Mouse (Mus musculus): ENCODE results near the gene Rnf169.

The Rnf169 gene

DNA sequence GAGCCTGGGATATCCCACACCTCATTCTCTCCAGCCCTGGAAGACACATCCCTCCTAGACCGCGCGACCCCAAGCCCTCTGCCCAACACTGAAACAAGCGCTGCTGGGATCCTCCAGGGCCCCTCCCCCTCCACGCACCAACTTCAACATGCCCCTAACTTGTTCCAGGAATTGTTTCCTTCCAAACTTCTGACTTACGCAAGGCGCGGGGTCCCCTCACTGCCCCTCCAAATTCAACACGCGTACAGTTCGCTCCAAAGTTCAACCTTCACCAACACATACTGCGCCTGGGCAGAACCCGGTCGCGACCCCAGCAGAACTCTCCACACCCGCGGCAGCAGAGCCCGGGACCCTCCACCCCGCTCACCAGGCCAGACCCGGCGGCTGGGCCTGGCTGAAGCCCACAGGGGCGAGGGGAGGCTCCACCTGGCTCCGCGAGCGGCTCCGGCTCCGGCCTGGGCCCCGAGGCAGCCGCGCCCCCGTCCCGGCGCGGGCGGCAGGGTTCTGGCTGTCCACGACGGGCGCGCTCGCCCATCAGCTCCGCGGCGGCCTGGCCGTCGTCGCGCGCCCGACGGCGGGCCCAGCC is 609 bp downstream of the Rnf169 start:
- in situ Hi-C loops (cut with MboI, MseI) = no loop called here

DNA sequence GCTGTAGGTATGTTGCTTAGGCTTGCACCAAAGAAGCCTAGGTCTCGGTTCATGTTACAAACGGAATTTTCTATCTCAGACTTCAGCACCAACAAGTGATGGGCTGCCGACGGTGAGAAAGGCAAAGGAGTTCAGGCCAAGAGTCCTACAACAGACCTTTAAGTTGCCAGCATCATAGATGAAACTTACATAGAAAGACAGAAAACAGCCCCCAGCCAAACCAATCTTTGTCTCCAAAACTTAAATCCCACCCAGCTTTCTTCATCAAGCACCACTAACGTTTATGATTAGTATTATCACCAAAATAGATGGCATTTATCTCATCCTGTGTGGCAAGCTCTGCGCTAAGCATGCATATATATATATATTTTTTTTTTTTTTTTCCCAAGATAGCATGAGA is 1.2 kb downstream of the Rnf169 start:
- in situ Hi-C loops (cut with MboI, MseI) = no loop called here

DNA sequence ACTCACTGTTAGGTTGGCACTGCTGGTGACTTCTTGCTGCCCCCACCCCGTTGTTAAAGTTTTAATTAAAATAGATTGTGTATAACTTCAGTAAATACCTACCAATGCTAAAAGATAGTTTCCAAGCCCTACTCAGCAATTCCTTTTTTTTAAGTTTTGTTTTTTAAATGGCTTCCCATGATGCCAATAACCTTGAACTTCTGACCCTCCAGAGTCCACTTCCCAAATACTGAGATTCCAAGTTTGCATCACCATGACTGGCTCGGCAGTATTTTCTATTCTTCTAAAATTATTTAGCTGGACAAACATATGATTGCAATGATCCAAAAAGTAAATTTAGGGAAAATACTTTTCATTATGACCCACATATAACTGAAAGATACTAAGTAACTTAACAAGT is 2.2 kb downstream of the Rnf169 start:
- in situ Hi-C loops (cut with MboI, MseI) = no loop called here

DNA sequence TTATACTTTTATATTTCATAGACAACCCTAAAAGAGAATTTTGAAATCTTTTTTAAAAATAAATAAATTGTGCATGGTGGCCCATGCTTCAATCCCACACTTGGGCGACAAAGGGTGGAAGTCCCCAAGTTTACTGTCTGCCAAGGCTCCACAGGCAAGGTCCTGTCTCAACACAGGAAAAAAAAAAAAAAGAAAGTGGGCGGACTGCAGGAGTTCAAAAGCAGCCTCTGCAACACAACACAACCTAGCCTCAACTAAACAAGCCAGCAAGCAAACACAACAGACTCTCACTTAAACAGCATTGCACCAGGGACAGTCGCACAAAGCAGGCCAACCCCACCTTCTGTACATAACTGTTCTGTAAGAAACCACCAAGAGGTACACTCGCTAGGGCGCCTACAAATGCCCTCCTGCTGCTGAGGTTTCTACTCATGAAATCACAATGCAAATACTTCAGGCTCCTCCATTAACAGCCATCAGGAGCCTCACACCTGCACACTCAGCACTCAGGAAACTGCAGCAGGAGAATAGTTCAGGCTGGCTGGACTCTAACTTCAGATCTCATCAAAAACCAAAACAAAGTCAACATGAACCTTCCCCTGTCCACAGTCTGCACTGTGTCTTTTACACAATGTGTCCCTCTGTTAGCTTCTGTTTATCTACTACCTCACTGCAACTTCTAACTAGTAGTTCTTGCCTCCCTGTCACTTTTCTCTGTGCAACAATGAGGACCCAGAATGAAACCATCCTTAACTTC is 4.3 kb downstream of the Rnf169 start:
- in situ Hi-C loops (cut with MboI, MseI) = no loop called here

DNA sequence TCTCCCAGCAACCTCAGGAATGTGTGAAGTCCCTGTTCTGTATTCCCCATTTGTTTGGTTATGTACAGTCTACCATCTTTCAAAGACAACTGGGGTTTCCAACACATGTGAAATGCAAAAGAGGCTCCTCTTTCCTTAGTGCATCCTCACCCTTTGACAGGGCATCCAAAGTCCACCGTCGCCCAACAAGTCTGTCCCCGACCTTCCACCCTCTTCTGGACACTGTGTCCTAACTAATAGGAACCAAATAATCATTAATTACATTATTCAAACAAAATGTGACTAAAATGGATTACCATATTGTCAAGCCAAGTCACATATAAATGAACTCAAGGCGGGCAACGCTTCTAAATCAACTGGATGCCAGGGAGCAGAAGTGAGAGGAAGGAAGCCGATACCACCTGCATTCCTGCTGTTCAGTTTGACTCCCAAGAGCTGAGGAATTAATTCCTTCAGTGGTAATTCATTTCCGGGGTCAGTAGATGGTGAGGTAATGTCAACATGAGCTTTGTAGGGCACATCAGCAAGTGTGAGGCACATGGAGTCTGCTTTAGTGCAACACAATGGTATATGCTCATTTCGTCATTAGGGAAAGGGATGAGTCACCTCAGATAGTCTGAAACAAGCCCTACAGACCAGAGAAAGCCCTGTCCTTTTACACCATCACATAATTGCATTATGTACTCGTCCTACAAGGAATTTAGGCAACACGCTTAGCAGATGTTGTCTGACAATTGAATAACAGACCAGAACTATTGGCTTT is 5.9 kb downstream of the Rnf169 start:
- in situ Hi-C loops (cut with MboI, MseI) = loop anchor here (25.0 kb wide), 1 partner anchor 1287 kb away; no protein-coding TSS in a partner anchor

DNA sequence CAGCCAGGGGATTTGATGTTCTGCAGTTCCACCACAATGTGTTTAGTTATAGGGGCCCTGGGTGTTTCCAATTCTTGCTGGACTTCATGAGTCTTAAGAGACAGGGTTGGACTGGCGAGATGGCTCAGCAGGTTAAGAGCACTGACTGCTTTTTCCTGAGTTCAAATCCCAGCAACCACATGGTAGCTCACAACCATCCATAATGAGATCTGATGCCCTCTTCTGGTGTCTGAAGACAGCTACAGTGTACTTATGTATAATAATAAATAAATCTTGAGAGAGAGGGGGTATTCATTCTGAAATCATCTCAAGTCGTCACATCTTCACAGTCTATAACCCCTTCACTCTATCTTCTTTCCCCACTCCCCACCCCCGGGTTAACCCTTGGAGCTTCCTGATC is 7.3 kb downstream of the Rnf169 start:
- in situ Hi-C loops (cut with MboI, MseI) = loop anchor here (25.0 kb wide), 1 partner anchor 1286 kb away; no protein-coding TSS in a partner anchor

DNA sequence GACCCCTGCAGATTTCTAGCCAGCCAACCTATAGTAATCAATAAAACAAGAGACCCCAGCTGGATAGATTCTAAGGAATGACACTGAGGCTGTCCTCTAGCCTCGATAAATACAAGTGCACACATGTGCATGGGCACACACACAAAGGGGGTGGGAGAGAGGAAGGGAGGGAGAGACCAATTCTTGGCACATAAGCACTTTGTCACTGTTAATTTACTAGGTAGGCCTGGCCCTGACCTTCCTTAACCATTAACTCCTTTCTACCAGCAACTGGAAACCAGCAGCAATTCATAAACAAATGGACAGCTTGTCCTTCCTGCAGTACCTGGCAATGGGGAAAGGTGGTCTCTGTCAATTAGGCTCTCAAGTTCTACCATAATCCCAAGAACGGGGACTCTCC is 8.3 kb downstream of the Rnf169 start:
- in situ Hi-C loops (cut with MboI, MseI) = loop anchor here (25.0 kb wide), 1 partner anchor 1285 kb away; no protein-coding TSS in a partner anchor

DNA sequence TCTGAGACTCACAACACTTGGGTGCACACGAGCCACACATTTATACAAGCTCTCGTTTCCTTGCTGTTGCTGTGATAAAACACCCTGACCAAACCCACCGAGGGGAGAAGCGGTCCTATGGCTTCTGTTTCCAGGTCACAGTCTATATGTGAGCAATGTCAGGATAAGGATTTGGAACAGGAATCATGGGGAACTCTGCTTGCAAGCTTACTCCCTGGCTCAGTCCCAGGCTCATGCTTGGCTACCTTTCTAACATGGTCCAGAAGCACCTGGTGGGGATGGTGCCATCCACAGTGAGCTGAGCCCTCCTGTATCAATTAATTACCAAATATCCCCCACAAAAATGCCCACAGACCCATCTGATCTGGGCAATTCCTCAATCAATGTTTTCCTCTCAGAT is 11.1 kb downstream of the Rnf169 start:
- in situ Hi-C loops (cut with MboI, MseI) = loop anchor here (25.0 kb wide), 1 partner anchor 1282 kb away; no protein-coding TSS in a partner anchor

DNA sequence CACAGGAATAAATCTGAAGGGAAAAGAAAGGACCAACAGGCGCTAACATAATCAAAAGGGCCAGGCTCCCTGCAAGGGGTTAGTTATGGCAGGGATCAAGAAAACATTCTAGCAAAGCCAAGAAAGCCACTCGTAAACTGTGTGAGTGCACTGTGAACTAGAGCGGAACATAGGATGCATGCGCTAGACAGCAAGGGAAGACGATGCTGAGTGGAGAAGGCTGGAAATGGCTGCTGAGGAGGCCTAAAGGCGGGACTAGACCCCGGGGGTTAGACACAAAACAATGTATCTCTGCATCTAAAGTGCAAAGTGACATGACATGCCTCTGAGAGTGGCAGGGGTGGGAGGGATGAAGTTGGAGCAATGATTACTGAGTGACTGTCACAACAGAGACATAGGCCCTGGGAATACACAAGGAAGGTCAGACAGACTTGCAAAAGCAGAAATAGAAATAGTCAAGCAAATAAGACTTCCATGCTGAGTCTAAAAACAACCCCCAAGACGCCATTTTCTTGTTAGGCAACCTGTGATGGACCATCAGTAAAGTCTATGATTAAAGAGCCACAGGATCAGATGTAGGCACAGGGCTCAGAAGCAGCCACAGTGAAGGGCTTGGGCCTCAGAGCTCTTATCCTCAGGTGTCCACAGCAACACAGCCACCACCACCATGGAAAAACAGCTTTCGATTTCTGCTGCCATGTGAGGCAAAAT is 14.1 kb downstream of the Rnf169 start:
- in situ Hi-C loops (cut with MboI, MseI) = loop anchor here (25.0 kb wide), 1 partner anchor 1279 kb away; no protein-coding TSS in a partner anchor

DNA sequence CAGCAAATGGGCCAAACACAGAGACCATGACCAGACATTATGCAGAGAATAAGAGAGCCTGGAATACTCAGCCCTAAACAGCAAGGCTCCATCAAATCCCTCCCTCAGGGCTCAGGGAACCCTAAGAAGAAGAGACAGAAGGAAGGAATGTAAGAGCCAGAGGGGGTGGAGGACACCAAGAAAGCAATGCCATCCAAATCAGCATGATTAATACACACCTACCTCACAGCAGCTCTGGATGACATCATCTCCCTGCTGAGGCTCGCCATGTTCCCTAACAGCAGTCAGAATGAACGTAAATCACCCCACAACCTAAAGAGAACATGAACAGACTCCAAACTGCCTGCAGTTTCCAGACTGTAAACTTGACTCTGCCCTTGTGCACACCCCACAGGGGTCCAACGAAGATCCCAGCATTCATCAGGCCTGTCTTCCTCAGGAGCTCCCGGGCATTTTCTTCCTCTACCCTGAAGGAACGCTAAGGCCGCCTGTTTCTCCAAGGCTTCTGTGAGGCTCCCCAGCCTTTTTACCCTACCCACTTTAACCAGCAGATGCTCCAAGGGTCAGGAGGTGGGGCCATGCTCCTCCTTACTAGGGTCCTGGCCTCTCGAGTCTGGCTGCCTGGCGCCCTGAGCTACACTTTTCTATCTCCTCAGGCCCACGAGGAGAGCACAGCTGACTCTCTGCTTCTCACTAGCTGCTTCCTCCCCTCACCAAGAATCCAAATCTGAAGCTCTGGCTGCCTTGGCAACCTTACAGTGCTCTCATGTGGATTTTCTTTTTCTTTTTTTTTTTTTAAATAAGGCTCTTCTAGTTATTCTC is 15.0 kb downstream of the Rnf169 start:
- in situ Hi-C loops (cut with MboI, MseI) = loop anchor here (25.0 kb wide), 1 partner anchor 1278 kb away; no protein-coding TSS in a partner anchor

DNA sequence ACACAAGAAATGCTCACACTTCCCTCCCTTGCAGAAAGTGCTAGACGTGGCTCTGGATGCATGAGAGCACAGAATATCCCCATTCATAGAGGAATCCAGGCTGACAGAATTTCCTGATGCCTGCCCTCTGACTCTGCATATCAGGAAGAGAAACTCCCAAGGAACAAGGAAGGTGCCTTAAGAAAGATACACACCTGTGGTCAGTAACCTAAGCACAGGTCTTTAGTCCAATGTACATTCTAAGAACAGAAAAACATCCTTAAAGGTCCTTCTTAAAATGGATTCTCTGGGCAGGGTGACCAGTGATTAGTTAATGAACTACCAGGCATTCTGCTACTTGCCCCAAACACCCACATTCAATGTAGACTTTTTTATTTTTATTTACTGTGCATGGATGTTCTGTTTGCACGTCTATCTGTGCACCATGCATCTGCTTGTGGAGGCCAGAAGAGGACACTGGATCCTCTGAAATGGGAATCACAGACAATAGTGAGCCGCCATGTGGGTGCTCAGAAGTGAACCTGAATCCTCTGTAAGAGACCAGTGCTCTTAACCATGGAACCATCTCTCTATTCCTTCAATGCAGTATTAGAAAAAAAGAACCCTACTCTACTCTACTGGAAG is 16.9 kb downstream of the Rnf169 start:
- in situ Hi-C loops (cut with MboI, MseI) = loop anchor here (25.0 kb wide), 1 partner anchor 1276 kb away; no protein-coding TSS in a partner anchor

DNA sequence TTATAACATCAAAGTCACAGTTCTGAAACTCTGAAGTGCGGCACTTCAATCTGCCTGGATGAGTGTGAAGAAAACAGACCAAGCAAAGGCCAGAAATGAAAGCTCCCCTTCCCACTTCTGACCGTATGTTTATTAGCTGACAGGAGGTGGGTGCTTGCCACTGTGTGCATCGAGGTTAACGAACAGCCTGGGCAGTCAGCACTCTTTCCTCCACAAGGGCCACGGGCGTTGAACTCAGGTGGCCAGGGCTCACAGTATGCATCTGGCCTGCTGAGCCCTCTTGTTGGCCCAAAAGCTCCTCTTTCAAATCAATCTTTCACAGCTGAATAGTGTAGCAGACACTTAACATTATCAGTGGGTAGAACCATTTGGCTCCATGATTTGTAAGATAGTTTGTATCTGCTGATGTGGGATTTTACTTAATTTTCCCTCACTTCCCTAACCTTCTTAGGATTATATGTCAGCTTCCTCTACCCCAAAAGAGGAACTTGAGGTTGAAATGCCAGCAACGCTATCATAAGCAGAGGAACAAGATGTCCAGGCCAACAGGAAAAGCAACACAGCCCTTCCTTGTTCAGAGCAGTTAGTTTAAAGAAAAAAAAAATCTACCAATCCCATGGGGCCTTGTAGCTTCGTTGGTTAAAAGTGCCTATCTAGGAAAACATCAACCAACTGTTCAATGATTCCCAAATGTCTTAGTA is 17.6 kb downstream of the Rnf169 start:
- in situ Hi-C loops (cut with MboI, MseI) = loop anchor here (25.0 kb wide), 1 partner anchor 1275 kb away; no protein-coding TSS in a partner anchor

DNA sequence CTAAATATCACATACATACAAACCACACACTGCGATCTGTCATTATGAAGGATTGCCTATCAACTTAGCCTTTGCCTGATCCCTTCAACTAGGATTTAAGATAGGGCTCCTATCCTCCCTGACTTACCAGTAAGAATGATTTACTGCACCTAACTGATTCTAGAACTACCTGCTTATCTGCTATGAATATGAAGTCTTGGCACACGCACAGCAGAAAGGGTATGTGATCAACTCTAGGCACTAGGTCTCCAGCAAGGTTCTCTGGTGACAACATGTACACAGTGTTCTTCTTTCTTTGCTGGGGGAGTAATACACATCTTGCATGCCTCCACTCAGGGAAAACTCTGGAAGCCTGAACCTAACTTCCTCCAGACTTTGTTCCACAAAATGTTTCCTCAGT is 18.7 kb downstream of the Rnf169 start:
- in situ Hi-C loops (cut with MboI, MseI) = loop anchor here (25.0 kb wide), 1 partner anchor 1274 kb away; no protein-coding TSS in a partner anchor

DNA sequence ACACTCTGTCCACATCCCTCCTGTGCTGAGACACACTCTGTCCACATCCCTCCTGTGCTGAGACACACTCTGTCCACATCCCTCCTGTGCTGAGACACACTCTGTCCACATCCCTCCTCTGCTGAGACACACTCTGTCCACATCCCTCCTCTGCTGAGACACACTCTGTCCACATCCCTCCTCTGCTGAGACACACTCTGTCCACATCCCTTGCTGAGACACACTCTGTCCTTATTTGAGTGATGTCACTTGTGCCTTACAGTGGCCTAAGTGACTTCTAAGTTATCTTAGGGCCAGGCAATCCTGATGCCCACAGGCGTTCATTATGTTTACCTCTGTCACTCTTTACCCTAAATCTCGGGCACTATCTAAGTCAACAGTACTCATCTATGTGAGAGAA is 19.7 kb downstream of the Rnf169 start:
- in situ Hi-C loops (cut with MboI, MseI) = loop anchor here (25.0 kb wide), 1 partner anchor 1273 kb away; no protein-coding TSS in a partner anchor

DNA sequence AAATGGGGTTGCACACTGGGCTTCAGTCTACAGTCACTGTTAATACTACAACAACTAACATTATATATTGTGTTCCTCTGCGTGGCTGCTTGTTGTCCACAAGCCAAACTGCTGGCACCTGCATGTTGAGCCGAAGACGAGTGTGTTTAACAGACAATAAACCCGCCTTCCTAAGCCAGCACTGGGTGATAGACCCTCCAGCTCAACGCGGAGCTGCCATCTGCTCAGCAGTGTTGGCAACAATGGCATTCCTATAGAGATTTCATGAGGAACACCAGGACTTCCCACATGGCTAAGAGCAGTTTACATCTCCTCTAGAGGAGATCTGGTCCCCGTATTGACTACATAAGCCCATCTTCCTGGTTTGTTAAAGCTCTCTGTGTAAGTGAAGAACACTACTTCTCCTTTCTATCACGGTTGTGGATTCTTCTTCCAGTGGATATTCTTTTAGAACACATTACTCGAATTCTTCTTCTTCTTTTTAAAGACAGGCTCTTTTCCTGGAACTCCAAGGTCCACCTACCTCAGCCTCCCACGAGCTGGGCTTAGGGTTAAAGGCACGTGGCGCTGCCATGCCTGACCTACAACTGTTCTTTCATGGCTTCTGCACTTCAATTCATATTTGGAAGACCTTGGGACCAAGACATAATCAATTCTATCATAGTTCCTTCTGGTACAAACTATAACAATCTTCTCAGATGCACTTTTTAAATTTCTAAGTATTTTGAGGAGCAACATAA is 22.9 kb downstream of the Rnf169 start:
- in situ Hi-C loops (cut with MboI, MseI) = loop anchor here (25.0 kb wide), 1 partner anchor 1270 kb away; no protein-coding TSS in a partner anchor

DNA sequence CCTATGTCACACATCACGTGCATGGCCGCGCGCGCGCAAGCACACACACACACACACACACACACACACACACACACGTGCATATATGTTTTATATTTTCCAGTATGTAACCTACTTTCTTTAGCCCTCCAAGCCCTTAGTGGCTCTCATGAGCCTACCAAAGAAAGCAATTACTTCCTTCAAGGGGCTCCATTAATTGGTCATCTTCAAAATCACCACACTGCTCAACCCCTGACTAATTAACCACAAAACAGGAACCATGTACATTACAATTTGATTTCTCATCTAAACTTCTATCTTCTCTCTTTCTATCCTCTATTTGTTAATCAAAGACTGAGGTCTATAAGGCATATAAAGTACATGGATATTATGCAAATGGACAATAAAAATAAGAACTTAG is 24.2 kb downstream of the Rnf169 start:
- in situ Hi-C loops (cut with MboI, MseI) = loop anchor here (25.0 kb wide), 1 partner anchor 1269 kb away; no protein-coding TSS in a partner anchor

DNA sequence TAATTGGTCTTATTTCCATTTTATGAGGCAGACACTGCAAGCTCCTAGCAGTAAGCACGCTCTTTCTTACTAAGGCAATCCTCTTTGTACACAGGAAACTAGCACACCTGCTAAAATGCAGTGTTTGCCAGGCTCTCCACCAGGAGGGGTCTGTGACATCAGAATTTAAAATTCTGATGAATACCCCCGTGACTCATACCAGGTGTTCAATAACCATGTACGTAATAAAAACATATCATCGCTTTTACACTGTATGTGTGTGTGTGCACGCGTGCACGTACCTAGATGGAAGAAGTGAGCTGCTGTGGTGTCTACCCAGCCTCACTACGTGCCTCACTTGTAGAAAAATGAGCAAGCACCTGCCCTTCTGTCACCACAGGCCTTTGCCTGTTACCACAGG is 26.0 kb downstream of the Rnf169 start:
- in situ Hi-C loops (cut with MboI, MseI) = loop anchor here (25.0 kb wide), 1 partner anchor 1267 kb away; no protein-coding TSS in a partner anchor

DNA sequence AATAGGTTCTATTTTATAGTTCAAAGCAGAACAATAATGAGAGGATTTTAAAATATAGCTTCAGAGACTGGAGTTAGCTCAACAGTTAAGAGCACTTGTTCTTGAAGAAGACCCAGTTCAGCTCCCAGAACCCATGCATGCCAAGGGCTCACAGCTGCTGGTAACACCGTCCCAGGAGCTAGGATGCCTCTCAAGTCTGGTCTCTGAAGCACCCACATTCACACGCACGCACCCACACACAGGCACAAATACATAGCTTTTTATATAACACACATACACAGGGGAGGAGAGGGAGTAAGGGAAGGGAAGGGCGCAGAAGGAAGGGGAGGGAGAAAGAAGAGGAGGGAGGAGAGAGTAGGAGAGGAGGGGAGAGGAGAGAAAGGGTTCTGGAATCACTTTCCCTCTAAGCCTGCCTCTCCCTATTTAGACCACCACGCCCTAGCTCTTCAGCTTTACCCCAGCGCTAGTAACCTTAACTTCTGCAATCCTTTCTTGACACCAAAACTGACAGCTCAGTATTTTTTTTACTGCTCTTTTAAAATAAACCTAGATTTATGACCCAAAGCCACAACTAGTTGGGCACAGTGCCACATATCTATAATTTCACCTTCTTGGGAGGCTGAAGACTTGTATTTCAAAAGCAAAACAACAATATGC is 26.7 kb downstream of the Rnf169 start:
- in situ Hi-C loops (cut with MboI, MseI) = loop anchor here (25.0 kb wide), 1 partner anchor 1266 kb away; no protein-coding TSS in a partner anchor

Measured in T-helper 2 cell (primary cell).